Mouse (Mus musculus) heart, postnatal 14 days (tissue): ENCODE measurements at regions not wholly inside any gene's neighbourhood (a gene's known extent, or its start where the extent isn't known, plus 50 kb on each side); places are given as distances from the start of the nearest gene placed in this dataset.
"Not testable (repeated sequence)": the region's sequence is repeated elsewhere in the genome, so short reads cannot be mapped to it uniquely, and the experiment has no call there.

Source experiments
- DNase-seq, 2 experiments: peaks; one replicate each; pipeline ENCODE4 v3.0.0; 2021 to 2022
- intact Hi-C: fragments of 180-260 bp; cut with DNase I; formaldehyde crosslinking; loops from one replicate; pipeline ENCODE4 v1.15.1; 2025

DNA sequence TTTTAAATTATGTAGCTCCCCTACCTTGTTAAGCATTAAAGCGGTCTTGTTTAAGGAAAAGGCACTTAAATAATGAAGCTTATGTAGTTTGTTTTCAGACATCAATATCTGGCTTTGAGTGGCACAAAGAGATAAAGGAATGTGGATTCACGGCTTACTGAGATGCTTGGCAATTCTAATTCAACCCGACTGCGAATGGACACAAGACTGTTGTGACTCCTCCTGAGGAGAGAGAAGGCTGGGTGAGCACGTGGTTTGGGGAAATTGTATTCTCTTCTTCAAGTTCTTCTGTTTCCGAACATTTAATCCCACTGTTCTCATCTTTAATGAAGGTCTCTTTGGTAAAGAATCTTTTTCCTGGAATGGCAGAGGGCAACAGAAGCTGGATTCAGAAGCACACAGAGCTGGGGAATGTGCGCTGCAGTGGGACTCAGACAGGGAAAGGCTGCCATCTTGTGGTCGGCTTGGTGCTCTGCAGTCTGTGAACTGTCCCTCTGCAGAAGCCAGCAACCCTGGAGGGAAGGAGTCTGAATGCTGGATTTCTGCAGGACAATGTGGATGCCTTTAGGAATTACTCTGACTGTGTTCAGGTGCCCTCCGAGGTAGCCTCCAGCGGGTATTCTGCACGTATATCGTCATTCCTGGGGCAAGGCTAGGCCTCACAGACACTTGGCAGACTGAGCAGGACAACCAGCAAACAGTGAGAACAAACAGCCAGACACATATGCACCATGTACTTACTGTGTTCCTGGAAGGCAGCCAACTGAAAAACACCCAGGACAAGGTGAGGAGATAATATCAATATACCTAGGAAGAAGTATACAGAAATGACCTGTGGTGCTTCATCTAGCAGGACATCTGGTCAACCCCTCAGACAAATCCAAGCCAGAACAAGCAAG lies 54.0 kb upstream of the Pax1 start:
- DNase-seq, result peak; percentile 66 to 78
- intact Hi-C loops, result loop anchor here (5.0 to 10.0 kb wide), 3 partner anchors 100 to 675 kb away; no protein-coding TSS in a partner anchor

DNA sequence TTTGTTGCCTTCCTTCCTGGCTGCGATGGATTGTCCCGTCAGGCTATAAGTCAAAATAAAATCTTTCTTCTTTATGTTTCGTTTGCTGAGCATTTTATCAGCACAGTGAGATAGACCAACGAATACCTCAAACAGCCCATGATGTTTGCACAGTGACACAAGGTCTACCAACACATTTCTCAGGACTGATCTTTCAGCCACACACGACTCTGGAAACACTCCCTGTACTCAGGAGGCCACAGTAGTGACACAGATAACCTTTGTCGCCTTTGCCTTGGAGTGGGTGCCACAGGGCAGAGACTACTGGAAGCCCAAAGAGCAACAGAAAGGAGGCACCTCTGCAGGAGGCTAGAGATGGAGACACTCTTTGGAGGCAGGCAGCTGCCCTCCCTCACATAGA lies 55.0 kb upstream of the Pax1 start:
- no peak for DNase-seq
- intact Hi-C loops, result loop anchor here (5.0 to 10.0 kb wide), 3 partner anchors 99 to 674 kb away; no protein-coding TSS in a partner anchor

DNA sequence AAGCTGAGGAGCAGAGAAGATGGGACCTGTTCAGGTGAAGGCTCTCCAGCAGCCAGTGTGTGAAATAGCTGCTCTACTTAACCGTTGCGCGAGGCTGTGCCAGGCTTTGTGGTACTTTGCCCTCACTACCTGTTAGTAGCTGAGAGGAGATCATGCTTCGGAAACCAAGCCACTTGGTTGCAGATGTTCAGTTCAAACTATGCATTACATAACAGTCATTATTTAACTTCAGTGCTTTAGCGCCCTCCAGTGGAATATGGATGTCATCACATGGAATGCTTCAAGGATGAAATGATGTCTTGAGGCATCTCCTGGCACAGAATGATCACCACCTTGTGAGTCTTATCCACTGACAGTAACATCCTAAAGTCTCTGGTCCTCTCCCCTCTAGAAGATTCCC lies 56.5 kb upstream of the Pax1 start:
- intact Hi-C loops, result loop anchor here (5.0 to 10.0 kb wide), 3 partner anchors 98 to 673 kb away; no protein-coding TSS in a partner anchor
- peak in 1 of 2 experiments; percentile 23 for DNase-seq

DNA sequence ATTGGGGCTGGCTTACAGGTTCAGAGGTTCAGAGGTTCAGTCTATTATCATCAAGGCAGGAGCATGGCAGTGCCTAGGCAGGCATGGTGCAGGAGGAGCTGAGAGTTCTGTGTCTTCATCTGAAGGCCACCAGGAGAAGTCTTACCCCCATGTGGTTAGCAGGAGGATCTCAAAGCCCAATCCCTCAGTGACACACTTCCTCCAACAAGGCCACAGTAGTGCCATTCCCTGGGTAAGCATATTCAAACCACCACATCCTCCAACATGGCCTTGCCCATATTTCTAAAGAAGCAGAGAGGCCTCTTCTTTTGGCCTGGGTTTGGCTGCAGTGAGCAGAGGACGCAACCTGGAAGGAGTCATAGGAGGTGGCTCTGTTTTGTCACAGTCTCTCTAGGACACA lies 61.2 kb upstream of the Pax1 start:
- intact Hi-C loops, result loop anchor here (10.0 kb wide), 1 partner anchor 346 kb away; no protein-coding TSS in a partner anchor
- no peak for DNase-seq

DNA sequence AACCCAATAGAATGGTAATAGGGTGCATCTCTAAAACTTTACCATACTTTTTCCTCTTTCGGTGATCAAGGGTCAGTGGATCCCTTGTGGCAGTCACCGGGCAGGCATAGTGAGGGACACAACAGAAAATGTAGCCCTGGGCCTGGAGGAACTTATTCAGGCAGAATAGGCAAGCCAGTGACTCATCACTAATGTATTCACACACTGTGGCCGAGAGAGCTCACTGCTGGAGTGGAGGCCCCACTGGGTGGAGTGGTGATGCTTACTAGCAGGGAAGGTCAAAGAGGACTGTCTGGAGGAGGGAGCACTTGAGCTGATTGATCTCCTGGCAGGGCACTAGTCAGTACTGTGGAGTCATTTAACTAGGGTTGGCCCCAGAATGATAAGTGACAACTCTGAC lies 62.4 kb upstream of the Pax1 start:
- intact Hi-C loops, result no loop called here

DNA sequence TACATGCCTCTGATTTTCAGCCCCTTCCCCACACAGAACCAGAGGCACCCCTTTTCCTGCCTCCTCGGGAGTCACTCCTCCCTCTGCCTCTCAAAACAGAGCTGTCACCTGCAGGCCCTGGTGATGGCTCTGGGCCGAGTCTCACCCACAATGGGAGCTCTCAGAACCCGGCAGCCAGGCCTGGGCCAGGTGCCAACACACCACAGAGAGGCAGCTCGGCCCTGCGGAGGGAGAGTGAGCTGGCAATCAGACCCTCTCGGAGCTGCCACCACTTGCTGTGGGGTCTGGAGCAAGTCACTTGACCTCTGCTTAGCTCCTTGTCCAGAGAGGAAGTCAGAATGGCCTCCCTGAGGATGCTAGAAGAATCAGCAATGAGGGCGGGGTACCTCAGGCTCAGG lies 63.2 kb upstream of the Pax1 start:
- intact Hi-C loops, result no loop called here
- DNase-seq, result peak; percentile 65 to 73

More for the DNA sequence above, 62.4 kb upstream of the Pax1 start:
- DNase-seq, result no peak

DNA sequence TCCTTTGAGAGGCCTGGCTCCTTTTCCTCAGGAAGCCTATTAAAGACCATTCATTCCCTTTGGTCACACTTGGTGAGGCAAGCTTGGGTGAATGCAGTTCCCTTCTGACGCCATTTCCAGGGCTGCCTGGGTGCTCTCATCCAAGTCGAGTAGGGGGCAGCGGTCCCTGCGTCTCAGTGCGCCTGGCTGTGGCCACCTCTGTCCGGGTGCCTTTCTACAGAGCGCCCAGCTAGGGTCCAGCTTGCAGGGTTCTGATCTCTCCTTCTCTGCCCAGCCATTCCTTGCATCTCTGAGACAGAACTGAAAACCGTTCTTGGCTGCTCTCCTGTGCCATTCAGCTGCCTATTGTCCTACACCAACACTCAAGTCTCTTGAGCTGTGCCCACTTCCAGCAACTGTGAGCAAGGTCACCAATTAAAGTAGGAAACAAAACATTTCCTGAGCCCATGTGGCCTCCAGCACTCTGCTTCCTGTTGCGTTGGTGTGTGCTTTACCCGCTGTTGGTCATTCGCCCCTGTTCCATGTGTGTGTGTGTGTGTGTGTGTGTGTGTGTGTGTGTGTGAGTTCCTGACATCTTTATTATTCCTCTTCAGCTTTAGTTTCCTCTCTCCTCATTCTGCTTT lies 63.7 kb upstream of the Pax1 start:
- intact Hi-C loops, result no loop called here
- DNase-seq, result no peak

DNA sequence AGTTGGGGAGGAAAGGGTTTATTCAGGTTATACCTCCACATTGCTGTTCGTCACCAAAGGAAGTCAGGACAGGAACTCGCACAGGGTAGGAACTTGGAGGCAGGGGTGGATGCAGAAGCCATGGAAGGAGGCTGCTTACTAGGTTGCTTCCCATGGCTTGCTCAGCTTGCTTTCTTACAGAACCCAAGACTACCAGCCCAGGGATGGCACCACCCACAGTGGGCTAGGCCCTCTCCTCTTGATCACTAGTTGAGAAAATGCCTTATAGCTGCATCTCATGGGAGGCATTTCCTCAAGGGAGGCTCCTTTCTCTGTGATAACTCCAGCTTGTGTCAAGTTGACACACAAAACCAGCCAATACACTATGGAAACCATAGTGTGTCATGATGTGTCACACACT lies 66.8 kb upstream of the Pax1 start:
- intact Hi-C loops, DNase-seq: not testable (repeated sequence)

DNA sequence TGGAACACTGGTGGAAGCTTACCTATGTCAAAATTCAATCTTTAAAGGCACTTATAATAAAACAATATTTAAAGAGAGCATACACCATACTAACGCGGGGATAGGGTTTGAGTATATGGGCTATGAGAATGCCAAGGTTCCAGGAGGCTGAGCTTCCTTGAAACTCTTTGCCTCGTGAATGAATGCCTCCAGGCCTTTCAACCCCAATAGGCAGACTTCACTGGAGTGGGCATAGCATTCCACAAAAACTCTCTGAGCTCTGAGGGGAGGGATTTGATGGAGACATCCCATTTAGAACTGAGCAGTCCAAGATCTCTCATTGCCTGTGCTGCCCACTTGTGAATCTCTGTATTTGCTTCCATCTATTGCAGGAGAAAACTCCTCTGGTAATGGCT lies 68.4 kb upstream of the Pax1 start:
- intact Hi-C loops, result no loop called here
- no peak for DNase-seq

DNA sequence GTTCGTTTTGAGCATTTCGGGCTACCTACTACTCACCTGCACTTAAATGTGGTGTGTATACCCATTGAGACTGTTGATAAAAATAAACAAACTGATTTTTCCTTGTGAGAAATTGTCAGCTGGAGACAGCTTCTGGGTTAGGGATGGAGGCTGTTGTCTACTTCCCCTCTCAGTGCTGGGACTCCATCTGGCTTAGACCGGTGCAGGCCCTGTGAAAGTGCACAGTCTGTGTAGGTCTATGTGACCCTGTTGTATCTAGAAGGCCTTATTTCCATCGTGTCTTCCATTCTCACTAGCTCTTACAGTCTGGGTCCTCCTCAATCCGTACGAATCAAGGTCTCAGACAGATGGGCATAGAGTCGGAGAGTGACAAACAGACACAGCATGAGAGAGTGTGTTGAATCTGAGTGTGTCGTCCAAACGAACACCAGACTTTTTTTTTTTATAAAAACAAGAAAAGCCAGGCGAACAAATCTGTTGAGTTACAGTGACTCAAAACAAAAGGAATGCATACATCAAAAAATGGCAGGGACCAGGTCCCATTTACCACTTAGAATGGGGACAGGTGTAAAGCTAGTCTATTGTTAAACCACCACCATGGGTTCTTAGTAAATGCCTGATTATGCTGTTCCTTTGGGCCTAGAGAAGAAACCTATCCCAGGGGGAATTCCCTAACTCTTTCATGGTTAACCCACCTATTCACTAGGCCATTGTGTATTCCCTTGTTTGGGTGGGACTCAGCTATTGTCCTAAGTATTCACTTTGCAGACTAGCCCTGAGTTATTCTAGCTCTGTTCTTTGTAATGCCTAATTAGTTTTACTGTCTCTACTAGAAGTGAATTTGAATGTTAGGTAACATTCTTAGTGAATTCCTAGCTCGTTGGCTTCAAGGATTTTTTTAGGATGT lies 69.1 kb upstream of the Pax1 start:
- intact Hi-C loops, result no loop called here
- no peak for DNase-seq

DNA sequence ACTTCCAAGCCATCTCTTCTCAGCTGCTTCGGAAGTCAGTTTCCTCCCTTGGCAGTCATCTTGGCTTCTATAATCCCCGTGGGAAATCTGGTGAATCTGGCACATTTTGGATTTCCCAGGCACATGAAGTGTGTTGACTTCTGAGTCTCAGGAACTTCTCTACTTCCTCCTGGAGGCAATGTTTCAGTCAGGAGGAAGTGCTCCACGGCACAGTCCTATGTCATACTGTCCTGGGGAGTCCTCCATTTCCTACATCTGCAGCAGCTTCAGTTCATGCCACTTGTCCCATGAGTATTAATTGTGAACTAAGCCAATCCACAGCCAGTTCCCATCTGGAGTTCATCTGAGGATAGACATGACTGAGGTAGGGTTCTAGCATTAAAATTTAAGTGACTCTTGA lies 78.3 kb upstream of the Pax1 start:
- no peak for DNase-seq
- intact Hi-C loops, result no loop called here

DNA sequence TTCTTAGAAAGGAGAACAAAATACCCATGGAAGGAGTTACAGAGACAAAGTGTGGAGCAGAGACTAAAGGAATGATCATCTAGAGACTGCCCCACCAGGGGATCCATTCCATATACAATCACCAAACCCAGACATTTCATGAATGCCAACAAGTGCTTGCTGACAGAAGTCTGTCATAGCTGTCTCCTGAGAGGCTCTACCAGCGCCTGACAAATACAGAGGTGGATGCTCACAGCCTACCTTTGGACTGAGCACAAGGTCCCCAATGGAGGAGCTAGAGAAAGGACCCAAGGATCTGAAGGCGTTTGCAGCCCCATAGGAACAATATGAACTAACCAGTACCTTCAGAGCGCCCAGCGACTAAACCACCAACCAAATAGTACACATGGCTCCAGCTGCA lies 83.6 kb upstream of the Nkx2-2 start:
- intact Hi-C loops, result no loop called here

DNA sequence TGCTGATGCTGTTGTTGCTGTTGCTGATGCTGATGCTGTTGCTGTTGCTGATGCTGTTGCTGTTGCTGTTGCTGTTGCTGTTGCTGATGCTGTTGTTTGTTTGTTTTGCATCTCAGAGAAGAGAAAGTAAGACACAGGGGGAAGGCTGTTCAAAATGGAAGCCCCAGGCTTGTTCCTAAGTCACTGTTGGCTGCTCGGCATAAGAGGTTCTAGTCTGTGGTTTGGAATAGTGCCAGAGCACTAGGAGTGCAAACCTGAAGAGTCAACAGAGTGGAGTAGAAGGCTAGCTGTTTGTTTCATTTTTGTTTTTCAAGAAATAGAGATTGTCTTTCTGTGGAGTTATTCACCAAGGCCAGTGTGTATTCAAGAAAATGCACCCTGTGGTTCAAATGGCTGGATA lies 75.1 kb upstream of the Nkx2-2 start:
- no peak for DNase-seq
- intact Hi-C loops, result no loop called here

More for the DNA sequence above, 83.6 kb upstream of the Nkx2-2 start:
- no peak for DNase-seq

DNA sequence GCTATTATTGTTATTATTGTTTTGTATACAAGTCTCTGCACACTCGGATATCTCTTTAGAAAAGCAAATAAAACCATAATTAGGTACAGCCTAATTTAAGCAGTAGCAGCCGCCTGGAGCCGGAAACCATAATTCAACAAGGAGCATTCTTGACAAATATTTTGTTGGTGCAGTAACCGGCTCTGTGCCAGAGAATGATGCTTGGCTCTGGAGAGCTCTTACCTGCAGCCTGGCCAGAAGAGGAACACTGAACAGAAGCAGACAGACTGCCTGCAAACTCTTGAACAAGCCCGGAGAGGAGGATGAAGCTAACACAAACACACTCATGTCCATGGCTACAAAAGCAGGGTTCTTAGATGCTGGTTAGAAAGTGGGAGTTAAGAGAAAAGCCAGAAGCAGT lies 73.9 kb upstream of the Nkx2-2 start:
- intact Hi-C loops, result no loop called here
- no peak for DNase-seq

DNA sequence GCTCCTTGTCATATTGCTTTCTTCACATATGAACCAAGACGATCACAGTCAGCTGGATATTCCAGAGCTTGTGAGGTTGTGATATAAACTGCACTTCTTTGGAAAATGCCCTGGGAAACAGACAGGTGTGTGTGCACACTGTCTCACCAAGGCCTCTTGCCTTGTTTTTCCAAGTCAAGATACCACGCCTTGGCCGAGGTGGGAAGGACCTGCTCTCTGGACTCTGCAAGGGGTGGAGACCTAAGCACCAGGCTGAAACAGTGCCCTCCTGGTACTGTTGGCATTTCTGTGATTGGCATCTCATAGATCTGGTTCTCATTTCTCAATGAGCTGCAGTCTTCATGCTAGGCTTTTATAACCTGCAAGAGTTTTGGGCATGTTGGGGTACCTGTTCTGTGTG lies 73.2 kb upstream of the Nkx2-2 start:
- intact Hi-C loops, result no loop called here
- no peak for DNase-seq

DNA sequence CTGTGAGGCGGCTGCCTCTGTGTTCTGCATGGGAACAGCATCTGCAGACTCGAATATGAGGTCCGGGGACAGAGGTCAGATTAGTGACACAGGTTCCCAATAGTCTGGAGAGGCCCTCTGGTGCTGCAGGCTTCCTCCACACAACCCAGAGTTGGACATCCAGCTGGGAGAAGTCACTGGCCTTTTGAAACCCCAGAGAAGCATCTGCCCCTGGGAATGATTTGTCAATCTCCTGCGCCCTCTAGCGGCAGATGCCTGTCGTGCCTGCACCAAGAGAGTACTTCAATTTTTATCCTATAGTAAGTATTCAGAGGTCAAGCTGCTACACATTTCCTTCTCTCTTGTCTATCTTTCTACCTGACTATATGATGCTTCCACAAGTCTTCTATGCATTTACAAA lies 62.7 kb upstream of the Nkx2-2 start:
- peak; percentile 65 to 76 for DNase-seq

DNA sequence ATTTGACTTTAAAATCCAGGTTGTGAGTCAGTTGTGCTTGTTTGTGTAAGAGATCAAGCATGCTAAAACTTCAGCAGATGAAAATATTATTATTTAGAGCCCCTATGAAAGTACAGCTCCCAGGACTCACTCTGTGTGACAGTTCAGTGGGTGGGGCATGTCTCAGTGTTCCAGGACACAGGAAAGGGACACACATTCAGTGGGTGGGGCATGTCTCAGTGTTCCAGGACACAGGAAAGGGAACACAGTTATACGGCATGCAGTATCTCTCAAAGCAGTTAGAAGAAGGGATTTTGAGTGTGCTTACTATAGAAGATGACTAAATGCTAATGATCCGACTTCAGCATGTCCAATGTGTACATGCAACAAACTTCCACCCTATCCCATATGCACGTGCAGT lies 60.9 kb upstream of the Nkx2-2 start:
- no peak for DNase-seq
- intact Hi-C loops, result loop anchor here (10.0 kb wide), 1 partner anchor 620 kb away; no protein-coding TSS in a partner anchor

More for the DNA sequence above, 62.7 kb upstream of the Nkx2-2 start:
- intact Hi-C loops, result loop anchor here (10.0 kb wide), 1 partner anchor 622 kb away; no protein-coding TSS in a partner anchor

DNA sequence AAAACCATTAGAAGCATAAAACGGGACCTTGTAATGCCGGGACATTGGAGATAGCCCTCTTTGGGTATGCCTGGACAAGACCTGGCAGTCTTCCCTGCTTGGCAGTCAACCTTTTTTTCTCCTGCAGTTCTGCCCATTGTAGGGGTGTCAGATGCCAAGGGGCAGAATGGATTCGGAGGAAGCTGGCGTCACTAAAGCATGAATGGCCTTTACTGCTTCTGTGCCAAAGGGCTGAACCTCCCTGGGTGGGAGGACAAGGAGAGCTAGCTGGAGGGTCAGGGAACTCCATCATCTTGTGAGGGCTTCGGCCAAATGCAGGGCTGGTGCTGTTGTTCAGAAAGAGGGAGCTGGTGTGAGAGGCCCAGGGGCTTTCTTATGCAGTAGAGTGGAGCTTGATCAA lies 60.1 kb upstream of the Nkx2-2 start:
- no peak for DNase-seq
- intact Hi-C loops, result loop anchor here (10.0 kb wide), 1 partner anchor 619 kb away; no protein-coding TSS in a partner anchor

DNA sequence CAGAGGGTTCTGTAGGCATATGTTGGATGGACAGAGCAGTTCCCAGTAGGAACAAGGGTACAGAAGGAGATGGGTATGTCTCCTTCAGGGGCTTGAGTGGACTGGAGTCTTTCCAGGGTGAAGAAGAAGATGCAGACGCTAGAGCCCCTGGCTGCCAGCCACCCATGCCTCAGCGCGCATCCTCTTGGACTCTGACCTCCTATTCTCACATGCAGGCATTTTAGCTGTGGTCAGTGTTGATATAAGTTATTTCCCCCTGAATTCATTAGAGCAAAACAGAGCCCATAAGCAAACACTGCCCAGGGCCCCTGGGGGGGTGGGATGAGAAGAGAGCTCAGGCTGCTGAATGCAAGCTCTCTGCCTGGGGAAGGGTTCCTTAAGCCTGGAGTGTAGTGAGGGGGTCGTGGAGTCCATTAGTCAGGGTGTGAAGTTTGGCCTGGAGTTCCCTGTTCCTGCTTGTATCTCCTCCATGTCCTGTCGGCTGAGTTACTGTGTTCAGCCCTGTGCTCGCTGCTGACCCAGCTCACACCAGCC lies 54.0 kb upstream of the Nkx2-2 start:
- intact Hi-C loops, result no loop called here
- no peak for DNase-seq

DNA sequence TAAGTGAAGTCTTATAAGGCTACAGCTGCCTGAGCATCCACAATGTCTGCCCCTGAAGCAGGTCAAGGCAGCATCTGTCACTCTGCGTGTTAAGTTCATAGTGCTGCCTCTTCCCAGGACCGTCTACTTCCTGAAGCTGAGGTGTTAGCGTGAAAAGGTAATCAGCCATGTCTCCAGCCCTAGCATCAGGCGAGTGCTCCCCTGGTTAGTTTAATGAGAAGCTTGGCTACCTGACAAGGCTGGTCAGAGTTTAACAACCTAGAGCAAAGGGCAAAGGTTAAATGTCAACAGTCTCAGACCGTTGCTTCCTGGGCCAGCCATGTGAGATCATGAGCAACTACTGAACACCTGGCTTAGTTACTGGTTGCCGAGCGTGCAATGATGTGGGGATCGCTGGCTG lies 53.2 kb upstream of the Nkx2-2 start:
- intact Hi-C loops, result no loop called here
- DNase-seq, result no peak
